Mouse (Mus musculus): Measurements from ENCODE around the gene Foxo1. TPM values are rescaled to one million over a fixed set of nuclear protein-coding genes. Genes with fewer than 3 reads are reported as not detected.

Gene Foxo1
- polyA plus RNA-seq, 1 experiment from 2014 or later, result 2.9 TPM

DNA sequence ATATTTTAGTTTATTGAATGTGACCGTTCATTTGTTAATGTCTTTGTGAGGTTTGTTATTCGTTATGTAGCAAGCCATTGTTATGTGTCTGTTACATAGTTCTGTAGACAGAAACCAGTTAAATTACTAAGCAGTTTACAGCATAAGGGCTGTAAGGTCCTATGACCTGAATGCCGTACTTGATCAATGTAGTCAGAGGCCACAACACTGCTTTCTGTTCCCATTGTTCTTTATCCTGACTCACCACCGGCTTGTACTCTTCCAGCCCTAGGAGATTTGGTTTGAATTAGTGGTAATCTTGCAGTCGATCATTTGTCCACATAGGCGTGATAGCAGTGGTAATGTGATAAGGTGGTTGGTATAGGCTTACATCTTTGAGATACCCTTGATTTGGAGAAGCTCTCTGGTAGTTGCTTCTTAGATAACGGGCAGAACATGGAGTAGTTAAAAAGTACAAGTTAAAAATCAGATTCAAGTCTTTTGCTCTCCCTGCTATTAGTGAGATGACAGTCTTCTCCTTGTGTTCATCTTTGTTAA lies 28.2 kb downstream of the Foxo1 start:
- Histone ChIP-seq H3K27me3 (no peaks in the 10 kb centered on the region), H3K9me3 (no peaks in the 10 kb centered on the region), H3K36me3 (no peaks in the 10 kb centered on the region), H3K27ac (no peak overlapping the region), H3K4me3 (no peak overlapping the region), H3K9ac (no peak overlapping the region), H3K4me2 (no peak overlapping the region), H3K4me1 (replicated peaks) (peaks cover 8% of the 10 kb centered on the region)
- WGBS, result 76% methylated on average over 7 of the region's 7 CpGs
- no peak for ATAC-seq (ENCODE audit: low FRiP score)

DNA sequence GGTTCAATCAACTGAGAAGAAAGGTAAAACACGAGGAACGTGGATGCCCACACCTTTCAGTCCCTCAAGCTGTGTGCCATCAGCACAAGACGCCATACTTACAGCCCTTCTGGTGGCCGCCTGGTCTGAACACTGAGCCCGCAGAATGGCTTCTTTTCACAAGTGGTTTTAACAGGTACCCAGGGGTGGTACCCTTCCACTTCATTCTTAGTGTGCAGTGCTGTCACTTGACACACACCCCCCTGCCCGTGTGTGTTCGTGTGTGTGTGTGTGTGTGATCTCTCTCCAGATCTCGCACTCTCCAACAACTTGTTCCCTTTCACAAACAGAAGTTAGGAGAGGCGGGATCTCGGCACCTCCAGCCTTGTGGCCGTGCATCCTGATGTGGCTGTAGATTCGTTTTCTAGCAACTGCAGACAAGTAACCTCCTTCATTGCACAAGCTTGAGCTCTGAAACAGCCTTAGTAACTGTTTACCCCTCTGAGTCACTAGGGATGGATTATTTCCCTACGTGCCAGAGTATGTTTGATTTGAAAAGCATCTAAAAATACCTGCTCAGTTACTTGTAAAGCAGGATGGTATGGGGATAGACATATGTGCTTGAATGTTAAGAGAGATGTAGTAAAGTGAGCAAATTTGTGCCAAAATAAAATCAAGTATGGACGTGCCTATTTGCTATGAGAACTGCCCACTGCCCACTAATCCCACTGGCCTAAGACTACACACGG lies 29.3 kb downstream of the Foxo1 start:
- Histone ChIP-seq H3K27ac (no peak overlapping the region), H3K4me1 (replicated peaks) (peaks cover 11% of the 10 kb centered on the region), H3K9ac (no peak overlapping the region), H3K27me3 (no peaks in the 10 kb centered on the region), H3K9me3 (no peaks in the 10 kb centered on the region), H3K36me3 (no peaks in the 10 kb centered on the region), H3K4me3 (no peak overlapping the region), H3K4me2 (no peak overlapping the region)
- no peak for ATAC-seq (ENCODE audit: low FRiP score)
- 88% methylated on average over 15 of the region's 15 CpGs for WGBS

DNA sequence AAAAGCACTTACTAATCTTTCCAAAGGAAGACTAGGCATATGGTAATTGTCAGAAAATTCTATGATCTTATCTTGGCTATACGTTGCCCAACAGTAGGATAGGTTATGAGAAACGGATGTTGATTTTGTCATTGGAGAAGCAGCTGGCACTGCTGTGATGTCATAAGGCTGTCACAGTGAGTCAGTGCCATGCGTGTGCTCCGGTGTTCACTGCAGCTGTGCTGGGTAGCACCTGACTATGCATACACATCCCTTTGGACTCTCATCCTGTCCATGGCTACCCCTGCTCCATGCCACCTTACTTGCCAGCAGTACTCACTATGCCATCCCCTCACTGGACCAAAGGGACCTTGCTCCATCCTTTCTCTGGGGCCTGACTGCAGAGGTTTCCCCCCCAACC lies 30.5 kb downstream of the Foxo1 start:
- H3K27me3 ChIP-seq, result no peaks in the 10 kb centered on the region
- 88% methylated on average over 4 of the region's 4 CpGs for WGBS
- 0 out of 2 replicates have a peak, but pooled peaks cover 3% of the 10 kb centered on the region for H3K4me1 ChIP-seq (replicated peaks)
- H3K4me3 ChIP-seq, result no peak overlapping the region
- no peaks in the 10 kb centered on the region for H3K9me3 ChIP-seq
- no peak overlapping the region for H3K4me2 ChIP-seq
- no peak overlapping the region for H3K27ac ChIP-seq
- H3K36me3 ChIP-seq, result no peaks in the 10 kb centered on the region
- H3K9ac ChIP-seq, result no peak overlapping the region
- ATAC-seq (ENCODE audit: low FRiP score), result no peak

DNA sequence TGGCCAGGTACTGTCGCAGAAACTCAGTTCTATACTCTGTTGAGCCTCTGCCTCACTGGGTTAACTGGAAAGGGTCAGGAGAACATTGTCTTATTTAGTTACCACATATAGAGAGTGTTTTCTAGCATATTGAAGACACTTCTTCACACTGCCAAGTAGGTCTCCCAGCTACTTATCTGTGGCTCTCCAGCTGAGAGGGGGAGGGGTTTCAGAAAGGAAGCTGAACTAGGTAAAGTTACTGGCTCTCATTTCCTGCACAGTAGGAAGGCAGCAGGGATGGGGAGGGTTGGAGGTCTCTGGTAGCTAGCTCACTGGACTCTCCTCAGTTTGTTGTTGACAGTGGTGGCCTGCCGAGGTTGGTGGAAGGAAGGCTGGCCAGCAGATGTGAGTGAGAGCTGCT lies 31.2 kb downstream of the Foxo1 start:
- no peaks in the 10 kb centered on the region for H3K9me3 ChIP-seq
- ATAC-seq (ENCODE audit: low FRiP score), result no peak
- H3K27me3 ChIP-seq, result no peaks in the 10 kb centered on the region
- 0 out of 2 replicates have a peak, but pooled peaks cover 3% of the 10 kb centered on the region for H3K4me1 ChIP-seq (replicated peaks)
- 40% methylated on average over 2 of the region's 2 CpGs for WGBS
- no peak overlapping the region for H3K27ac ChIP-seq
- no peaks in the 10 kb centered on the region for H3K36me3 ChIP-seq
- H3K9ac ChIP-seq, result no peak overlapping the region
- H3K4me3 ChIP-seq, result no peak overlapping the region
- no peak overlapping the region for H3K4me2 ChIP-seq

DNA sequence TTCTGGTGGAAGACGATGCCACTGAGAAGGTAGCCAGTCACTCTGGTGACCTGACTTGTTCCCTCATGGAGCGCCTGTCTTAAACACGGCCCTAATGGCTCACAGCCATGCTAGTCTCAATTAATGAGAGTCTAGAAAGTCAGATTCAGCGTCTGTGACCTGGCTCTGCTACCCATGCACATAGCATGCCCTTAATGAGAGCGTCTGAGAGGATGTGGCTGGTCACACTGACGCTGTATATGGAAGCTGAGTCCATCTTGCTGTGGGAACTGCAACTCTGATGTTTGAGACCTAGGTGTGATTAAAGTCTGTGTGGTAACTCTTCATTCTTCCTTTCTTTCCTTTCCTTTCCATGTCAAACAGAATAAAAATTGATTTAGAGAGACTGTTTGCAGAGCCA lies 32.4 kb downstream of the Foxo1 start:
- Histone ChIP-seq H3K4me1 (replicated peaks) (0 out of 2 replicates have a peak, but pooled peaks cover 3% of the 10 kb centered on the region), H3K4me2 (no peak overlapping the region), H3K4me3 (no peak overlapping the region), H3K27me3 (no peaks in the 10 kb centered on the region), H3K27ac (no peak overlapping the region), H3K36me3 (no peaks in the 10 kb centered on the region), H3K9me3 (no peaks in the 10 kb centered on the region), H3K9ac (no peak overlapping the region)
- 80% methylated on average over 6 of the region's 6 CpGs for WGBS
- ATAC-seq (ENCODE audit: low FRiP score), result no peak

DNA sequence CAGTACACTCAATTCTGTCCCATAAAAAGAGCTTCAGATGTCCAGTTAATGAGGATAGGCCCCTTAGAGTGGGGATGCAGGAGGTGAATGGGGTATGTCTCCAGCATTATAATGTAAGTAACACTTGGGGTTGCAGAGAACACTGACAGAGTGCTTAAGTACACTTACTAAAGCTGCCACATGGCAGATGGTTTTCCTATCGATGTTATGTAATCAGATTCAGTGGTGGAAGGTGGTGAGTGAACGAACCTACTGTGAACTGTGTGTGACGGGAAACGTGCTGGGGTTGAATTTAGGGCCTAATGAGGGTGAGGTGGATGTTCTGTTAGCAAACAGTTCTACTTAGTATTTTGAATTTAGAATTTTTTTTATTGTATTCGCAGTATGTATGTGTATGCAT lies 35.2 kb downstream of the Foxo1 start:
- no peaks in the 10 kb centered on the region for H3K27me3 ChIP-seq
- no peaks in the 10 kb centered on the region for H3K9me3 ChIP-seq
- WGBS, result 82% methylated on average over 5 of the region's 5 CpGs
- no peaks in the 10 kb centered on the region for H3K36me3 ChIP-seq
- no peak overlapping the region for H3K4me2 ChIP-seq
- no peak overlapping the region for H3K9ac ChIP-seq
- H3K4me3 ChIP-seq, result no peak overlapping the region
- ATAC-seq (ENCODE audit: low FRiP score), result no peak
- H3K27ac ChIP-seq, result no peak overlapping the region
- 0 out of 2 replicates have a peak, but pooled peaks cover 3% of the 10 kb centered on the region for H3K4me1 ChIP-seq (replicated peaks)

DNA sequence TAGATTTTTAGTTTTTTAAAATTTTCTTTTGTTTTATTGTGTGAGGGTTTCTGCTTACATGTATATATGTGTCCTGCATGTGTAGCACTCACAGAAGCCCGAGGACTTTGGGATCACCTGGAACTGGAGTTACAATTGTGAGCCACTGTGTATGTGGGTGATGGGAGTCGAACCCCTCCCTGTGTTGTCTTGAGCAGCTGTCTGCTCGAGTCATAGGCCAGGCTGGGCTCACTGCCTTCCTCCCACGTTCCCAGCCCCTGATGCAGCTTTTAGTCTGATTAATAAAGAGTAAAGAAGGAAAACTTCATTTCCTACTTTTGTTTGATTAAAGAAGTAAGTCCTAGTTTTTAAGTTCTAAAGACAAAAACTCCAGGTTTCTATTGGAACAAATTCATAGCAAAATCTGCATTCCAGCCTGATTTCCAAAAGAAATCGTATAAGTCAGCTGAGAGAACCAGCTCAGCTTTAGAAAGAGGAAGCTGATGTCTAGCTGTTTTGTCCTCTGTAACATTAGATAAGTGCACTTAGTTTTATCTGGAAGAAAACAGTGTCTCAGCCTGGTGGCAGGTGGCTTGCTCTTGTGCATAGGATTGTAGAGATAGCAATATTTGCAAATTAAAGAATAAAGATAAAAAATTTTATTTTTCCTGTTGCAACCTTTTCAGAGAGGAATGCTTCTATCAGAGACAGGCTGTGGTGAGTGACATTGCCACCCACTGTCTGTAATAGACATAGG lies 40.6 kb downstream of the Foxo1 start:
- Histone ChIP-seq H3K27ac (no peak overlapping the region), H3K9me3 (no peaks in the 10 kb centered on the region), H3K4me3 (no peak overlapping the region), H3K27me3 (no peaks in the 10 kb centered on the region), H3K4me1 (replicated peaks) (no peaks in the 10 kb centered on the region), H3K4me2 (no peak overlapping the region), H3K9ac (no peak overlapping the region), H3K36me3 (no peaks in the 10 kb centered on the region)
- no peak for ATAC-seq (ENCODE audit: low FRiP score)
- WGBS, result 60% methylated on average over 5 of the region's 5 CpGs

DNA sequence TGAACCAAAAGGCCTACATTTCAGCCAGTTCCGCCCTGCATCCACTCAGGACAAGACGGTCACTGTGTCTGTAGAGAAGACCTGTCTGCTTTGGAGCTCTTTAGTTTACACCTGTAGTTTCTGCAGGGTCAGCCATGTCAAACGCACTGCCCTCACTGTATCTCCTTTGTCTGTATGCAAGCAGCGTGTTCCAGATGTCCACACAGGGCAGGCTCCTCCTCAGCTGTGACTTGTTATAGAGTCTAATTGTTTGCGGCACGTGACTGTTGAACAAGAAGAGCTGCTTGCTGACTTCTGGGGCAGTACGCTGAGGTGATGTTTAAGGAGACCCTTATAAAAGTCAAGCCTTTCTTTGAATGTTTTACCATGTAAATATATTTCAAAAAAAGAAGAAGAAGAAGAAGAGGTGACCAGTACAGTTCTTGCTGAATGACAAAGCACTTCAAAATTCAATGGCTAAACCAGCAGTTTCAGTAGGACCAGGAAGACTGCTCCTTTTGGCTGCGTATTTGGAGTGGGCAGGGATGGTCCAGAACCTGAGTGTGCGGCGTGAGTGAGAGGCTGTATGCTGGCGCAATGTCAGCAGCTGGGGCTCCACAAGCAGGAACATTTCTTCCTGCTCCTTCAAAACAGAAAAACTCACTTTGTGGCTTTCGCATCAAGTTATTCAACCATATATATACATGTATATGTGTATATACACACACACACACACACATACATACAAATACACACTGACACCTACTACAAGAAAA lies 52.6 kb downstream of the Foxo1 start:
- Histone ChIP-seq H3K27ac (no peak overlapping the region), H3K27me3 (no peaks in the 10 kb centered on the region), H3K4me3 (no peak overlapping the region), H3K9ac (no peak overlapping the region), H3K9me3 (no peaks in the 10 kb centered on the region), H3K4me2 (no peak overlapping the region), H3K36me3 (no peaks in the 10 kb centered on the region), H3K4me1 (replicated peaks) (peaks cover 12% of the 10 kb centered on the region)
- 89% methylated on average over 12 of the region's 12 CpGs for WGBS
- no peak for ATAC-seq (ENCODE audit: low FRiP score)

DNA sequence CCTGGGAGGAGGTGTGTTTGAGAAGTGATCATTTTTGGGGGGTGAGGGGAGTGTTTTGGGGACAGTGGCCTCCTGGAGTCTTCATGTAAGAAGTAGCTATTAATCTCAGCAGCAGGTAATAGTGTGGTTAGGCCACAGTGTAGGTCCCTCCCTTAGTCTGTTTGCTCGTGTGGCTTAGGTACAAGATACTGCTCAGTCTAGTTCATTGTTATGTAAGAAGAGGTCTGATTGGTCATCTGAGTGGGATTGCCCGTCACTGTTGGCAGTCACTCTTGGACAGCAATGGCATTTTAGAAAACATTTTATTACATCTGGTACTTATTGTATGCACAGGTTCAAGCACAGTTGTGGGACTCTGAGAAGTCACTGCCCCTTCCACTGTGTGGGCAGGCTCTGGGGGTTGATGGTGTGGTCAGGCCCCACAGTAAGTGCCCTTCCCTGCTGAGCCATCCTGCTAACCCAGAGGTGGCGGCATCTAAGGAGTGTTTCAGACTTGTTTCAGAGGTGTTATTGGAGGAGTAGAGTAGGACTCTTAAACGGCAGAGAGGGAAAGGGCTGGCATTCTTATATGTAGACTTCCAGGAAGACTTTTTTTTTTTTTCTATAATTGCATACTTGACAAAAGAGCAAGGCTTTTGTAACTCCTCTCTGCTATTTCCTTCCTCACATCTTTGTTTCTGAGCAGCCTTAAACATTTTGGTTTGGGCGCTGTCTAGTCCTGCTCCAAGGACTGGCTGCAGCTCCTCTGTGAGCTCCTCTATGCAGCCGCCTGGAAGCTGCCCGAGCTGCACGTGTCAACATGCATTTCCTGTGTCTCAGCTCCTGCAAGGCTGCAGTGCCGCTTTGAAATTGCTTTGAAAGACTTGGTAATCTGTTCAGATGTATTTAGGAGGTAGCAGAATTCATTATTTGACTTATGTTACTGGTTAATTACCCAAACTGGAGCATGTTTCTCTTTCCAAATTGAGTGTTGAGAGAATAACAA lies 54.6 kb downstream of the Foxo1 start:
- no peak overlapping the region for H3K9ac ChIP-seq
- H3K4me3 ChIP-seq, result no peak overlapping the region
- no peaks in the 10 kb centered on the region for H3K27me3 ChIP-seq
- H3K36me3 ChIP-seq, result no peaks in the 10 kb centered on the region
- H3K4me1 ChIP-seq (replicated peaks), result peaks cover 12% of the 10 kb centered on the region
- ATAC-seq (ENCODE audit: low FRiP score), result no peak
- WGBS, result 53% methylated on average over 9 of the region's 9 CpGs
- H3K4me2 ChIP-seq, result no peak overlapping the region
- no peaks in the 10 kb centered on the region for H3K9me3 ChIP-seq
- no peak overlapping the region for H3K27ac ChIP-seq

DNA sequence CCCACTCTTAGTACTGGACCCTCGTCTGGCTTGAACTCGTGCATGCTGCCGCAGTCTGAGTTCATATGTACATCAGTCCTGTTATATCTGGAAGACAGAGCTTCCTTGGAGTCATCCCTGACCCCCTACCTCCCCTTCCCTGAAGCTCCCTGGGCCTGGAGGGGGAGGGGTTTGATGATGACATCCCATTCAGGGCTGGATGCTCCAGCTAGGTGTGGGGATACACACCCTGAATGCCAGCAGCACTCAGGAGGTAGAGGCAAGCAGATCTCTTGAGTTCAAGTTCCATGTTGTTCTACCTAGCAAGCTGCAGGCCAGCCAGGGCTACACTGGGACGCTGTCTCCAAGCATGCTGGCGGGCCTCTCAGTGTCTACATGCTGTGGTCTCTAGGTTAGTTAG lies 56.9 kb downstream of the Foxo1 start:
- Histone ChIP-seq H3K4me2 (no peak overlapping the region), H3K4me1 (replicated peaks) (peaks cover 12% of the 10 kb centered on the region), H3K9me3 (no peaks in the 10 kb centered on the region), H3K36me3 (no peaks in the 10 kb centered on the region), H3K4me3 (no peak overlapping the region), H3K27ac (no peak overlapping the region), H3K9ac (no peak overlapping the region), H3K27me3 (no peaks in the 10 kb centered on the region)
- no peak for ATAC-seq (ENCODE audit: low FRiP score)
- WGBS, result 96% methylated on average over 5 of the region's 5 CpGs

DNA sequence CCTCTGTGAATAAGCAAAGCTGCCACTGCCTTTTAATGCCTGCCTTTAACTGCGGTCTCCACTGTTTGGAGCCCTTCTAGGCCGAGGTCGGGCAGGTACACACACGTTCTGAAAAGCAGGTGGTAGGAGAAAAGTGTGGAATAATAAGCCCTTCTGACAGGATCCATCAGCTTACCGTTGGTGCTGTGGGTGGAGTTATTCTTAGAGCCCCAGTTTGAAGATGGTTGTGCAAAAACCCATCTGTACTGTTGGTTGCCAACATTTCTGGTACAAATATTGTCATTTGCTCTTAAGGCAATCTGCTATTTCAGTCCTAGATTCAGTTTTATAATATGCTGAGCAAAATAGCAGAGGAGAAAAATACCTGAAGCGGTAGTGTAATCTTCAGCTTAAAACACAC lies 58.6 kb downstream of the Foxo1 start:
- no peak overlapping the region for H3K9ac ChIP-seq
- peaks cover 12% of the 10 kb centered on the region for H3K4me1 ChIP-seq (replicated peaks)
- ATAC-seq (ENCODE audit: low FRiP score), result no peak
- no peak overlapping the region for H3K4me3 ChIP-seq
- H3K36me3 ChIP-seq, result no peaks in the 10 kb centered on the region
- no peaks in the 10 kb centered on the region for H3K9me3 ChIP-seq
- no peaks in the 10 kb centered on the region for H3K27me3 ChIP-seq
- 92% methylated on average over 6 of the region's 6 CpGs for WGBS
- no peak overlapping the region for H3K27ac ChIP-seq
- H3K4me2 ChIP-seq, result no peak overlapping the region

Data from hindbrain, embryonic 13.5 days (tissue).